Mouse (Mus musculus) kidney, adult 9 months (tissue): ENCODE data around the gene Cdkal1.

Experiments
- DNase-seq: peaks from one replicate; pipeline ENCODE4 v3.0.0; 2022

Cdkal1 gene

GRCm38 (mm10) chr13:29621881-29622280, 233.6 kb downstream of the Cdkal1 start:
- DNase-seq, result no peak

- no peak for DNase-seq
Observed at GRCm38 (mm10) chr13:29621363-29621762, 234.1 kb downstream of the Cdkal1 start.

GRCm38 (mm10) chr13:29620826-29621225, 234.6 kb downstream of the Cdkal1 start:
- no peak for DNase-seq

- DNase-seq, result no peak
Observed at GRCm38 (mm10) chr13:29616654-29617171, 238.8 kb downstream of the Cdkal1 start.

- no peak for DNase-seq
Observed at GRCm38 (mm10) chr13:29615987-29616386, 239.5 kb downstream of the Cdkal1 start.

DNA sequence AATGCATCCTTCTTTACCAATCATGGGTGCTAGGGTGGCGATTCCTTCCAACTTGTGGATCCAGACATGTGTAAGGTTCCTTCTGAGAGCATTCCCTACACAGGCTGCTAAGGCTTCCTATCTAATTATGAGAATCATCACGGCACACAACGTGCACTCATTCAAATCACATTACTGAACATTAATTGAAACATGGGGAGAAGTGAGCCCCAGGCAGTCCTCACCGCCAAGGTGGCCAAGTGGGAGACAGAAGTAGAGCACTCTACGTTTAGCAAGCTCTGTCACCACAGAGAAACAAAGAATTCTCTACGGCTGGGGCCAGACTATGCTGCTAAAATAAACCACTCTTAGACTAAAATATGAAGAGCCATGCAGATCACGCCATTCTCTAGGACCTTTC, 240.4 kb downstream of the Cdkal1 start:
- DNase-seq, result no peak

DNA sequence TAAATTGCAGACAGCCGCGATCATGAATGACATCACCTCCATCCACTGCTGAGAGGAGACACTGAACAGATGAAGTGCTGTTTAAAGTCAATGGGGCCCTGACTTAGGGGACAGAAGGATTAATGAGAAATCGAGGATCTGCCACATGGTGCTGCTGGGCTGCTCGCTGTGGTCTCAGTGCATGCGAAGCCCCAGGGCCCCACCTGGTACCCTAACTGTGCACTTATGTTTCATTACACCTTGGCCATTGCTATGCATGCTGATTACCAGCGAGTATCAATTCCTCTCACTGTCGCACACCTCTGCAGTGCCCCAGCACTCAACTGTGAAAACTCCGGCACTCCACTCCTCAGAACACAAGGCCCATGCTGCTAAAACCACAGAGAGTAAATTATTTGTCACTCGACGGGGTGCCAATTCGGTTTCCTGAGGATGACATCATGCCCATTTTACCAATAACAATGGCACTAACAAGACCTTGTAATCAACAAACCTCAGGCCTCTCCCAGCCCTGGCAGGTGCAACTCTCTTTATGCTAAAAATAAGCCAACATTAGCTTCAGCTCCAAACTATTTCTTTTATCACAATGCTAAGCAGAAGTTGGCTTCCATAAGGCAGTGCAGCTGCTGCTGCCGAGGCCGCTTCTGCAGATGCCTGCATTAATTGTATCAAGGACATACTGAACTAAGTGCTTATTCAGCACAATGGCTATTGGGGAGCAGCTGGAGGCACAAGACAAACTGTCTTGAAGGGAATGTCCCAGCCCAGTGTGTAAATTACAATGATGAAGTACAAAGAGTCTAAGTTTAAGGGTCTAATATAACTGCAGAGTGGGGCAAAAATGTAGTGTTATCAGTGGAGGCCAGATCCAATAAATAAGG, 245.2 kb downstream of the Cdkal1 start:
- DNase-seq, result no peak

- no peak for DNase-seq
Observed at GRCm38 (mm10) chr13:29609441-29609840, 246.0 kb downstream of the Cdkal1 start.

GRCm38 (mm10) chr13:29604241-29604640, 251.2 kb downstream of the Cdkal1 start:
- DNase-seq, result peak; percentile 68

GRCm38 (mm10) chr13:29603597-29603996, 251.9 kb downstream of the Cdkal1 start:
- no peak for DNase-seq

- DNase-seq, result peak; percentile 66
Observed at GRCm38 (mm10) chr13:29601033-29601432, 254.4 kb downstream of the Cdkal1 start.

- DNase-seq, result peak; percentile 57
Observed at GRCm38 (mm10) chr13:29599646-29600045, 255.8 kb downstream of the Cdkal1 start.

DNA sequence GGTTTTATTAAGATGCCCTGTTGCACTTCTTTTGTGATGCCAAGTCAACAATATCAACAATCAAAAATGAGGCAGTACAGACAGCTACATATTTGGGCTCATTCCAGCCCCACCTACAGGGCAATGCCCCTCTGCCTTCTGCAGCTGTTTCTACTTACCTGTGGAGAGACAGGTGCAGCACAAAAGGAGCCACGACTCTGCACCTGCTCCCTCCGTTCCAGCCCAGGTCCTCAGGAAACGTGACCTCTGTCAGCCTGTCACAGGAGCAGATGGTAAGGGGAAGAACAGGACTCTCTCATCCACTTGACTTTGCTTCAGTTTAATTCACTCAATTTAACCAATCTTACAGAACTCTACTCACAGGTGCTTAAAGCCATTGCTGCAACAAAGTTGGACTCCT, 258.7 kb downstream of the Cdkal1 start:
- DNase-seq, result no peak

DNA sequence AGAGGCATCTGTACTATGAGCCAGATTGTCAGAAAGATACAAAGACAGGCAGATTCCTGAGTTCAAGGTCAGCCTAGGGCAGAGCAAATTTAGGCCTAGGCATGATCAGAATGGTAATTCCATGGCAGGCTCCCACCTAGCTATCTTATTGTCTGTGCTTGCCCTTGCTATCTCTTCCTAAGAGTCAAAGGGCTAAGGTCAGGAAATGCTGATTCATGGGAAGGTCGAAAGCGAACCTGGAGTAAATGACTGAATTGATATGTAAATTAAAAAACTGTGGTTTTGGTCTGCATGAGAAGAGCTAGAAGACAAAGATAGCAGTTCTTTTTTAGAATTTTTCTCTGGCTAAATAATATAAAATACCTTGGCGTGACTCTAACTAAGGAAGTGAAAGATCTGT, 262.4 kb downstream of the Cdkal1 start:
- no peak for DNase-seq

DNA sequence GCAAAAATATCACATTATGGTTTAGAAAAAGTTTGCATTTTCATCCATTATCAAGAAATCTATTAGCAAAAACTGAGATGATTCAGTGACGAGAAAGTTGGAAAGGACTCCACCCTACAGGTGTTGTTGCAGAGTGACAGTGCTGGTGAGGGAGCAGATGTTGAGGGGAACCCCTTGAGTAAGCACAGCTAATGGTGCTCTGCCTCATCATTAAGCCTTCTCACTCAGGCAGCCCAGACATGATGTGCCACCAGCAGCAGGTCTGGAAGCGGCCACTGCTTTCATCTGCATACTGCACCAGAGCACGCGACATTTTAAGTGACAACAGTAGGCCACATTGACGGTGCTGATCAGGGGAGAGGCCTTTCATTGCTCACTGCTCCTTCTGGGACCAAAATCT, 264.8 kb downstream of the Cdkal1 start:
- DNase-seq, result no peak

- no peak for DNase-seq
Observed at GRCm38 (mm10) chr13:29590164-29590563, 265.3 kb downstream of the Cdkal1 start.

DNA sequence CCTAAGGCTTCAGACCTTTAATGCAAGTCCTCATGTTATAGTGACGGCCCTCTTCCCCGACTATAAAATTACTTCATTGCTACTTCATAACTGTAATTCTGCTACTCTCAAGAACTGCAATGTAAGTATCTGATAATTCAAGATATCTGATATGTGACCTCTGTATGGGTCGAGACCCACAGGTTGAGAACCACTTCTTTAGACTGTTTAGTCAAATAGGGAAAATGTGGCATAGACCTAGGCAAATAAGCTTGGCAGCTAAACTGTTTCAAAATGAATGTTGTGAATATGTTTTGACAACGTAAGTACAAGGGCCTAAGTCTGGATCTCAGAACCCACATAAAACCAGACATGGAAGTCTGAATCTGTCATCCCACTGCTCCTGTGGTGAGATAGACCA, 266.8 kb downstream of the Cdkal1 start:
- DNase-seq, result no peak

GRCm38 (mm10) chr13:29581762-29582700, 273.4 kb downstream of the Cdkal1 start:
- DNase-seq, result no peak

GRCm38 (mm10) chr13:29580780-29581179, 274.7 kb downstream of the Cdkal1 start:
- DNase-seq, result no peak

GRCm38 (mm10) chr13:29580009-29580408, 275.5 kb downstream of the Cdkal1 start:
- no peak for DNase-seq

DNA sequence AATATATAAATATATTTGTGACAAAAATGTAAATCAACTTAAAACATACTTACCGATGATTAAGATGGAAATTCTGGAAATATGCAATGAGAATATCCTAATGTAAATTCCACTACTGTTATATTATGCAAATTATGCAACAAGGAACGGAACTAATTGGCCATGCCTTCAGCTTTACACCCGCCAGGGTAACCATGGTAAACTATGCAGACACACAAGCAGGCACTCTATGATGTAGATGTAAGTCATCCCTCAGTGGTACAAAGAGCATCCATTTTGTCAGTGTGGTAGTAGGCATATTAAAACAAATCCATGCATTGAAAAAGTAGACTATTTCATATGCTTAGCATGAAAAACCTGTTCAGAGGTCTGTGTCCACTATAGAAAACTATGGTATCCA, 276.9 kb downstream of the Cdkal1 start:
- no peak for DNase-seq

DNA sequence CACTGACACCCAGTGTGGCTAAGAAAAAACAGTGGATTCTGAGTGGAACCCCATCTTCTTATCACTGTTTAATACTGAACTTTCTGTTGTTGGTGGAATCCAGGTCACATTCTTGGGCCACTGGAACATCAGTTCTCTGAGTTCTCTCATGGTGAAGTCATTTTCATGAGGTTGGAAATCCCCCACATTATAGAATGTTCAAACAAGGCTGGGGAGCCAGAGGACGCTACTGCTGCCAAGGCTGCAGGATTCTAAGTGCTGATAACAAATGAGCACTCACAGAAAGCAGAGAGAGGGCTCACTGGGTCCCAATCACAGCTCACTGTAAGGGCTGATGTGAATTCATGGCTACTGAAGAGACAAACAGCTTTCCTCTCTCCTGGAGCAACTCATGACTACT, 280.7 kb downstream of the Cdkal1 start:
- DNase-seq, result no peak

DNA sequence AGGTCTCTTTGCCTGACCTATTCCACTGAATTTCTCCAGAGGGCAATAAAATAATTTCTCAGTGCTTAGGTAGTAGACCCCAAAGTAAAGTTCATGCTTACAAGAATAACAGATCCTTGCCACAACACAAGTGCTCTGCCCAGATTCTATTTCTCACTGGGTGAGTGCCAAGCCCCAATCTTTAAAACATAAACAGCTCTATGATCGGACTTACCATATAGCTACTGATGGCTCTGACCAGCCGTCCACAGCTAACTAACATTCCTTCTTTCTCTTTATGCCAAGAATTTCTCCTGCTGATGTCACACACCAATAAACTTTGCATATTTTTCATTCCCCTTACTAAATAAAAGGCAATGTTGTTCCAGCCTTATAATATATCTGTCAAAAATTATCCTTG, 283.0 kb downstream of the Cdkal1 start:
- DNase-seq, result peak; percentile 7

GRCm38 (mm10) chr13:29565710-29566109, 289.8 kb downstream of the Cdkal1 start:
- DNase-seq, result no peak
